Mouse (Mus musculus) olfactory bulb, adult 2 months (tissue): Measurements from ENCODE around the gene Mettl14.

Experiments
- CTCF ChIP-seq: fragments of 200-500 bp; IDR thresholded peaks from 2 replicates; pipeline ENCODE4 v1.5.1; 2012; ENCODE audit warnings: low read depth, mild to moderate bottlenecking, low read length, moderate library complexity; ENCODE audit not compliant: insufficient read depth
- POLR2A ChIP-seq: fragments of 200-500 bp; IDR thresholded peaks from 2 replicates; pipeline ENCODE4 v1.6.1; 2012; ENCODE audit warnings: mild to moderate bottlenecking, low read depth, low read length, moderate library complexity; ENCODE audit not compliant: insufficient read depth

GRCm38 (mm10) chr3:123384435-123384834, 1.5 kb downstream of the Mettl14 start:
- TF ChIP-seq CTCF = no peak
- TF ChIP-seq POLR2A = no peak
